Mouse (Mus musculus) thymus, adult 2 months (tissue): ENCODE results near the gene Ccdc43. TPM values are rescaled to one million over a fixed set of nuclear protein-coding genes. Genes with fewer than 3 reads are reported as not detected.

Source experiments
- DNase-seq: peaks from one replicate; pipeline ENCODE4 v3.0.0; 2021
- H3K27ac ChIP-seq: fragments of 200-500 bp; 2 replicates; pipeline ENCODE4 v1.5.1; 2012; ENCODE audit warnings: low read length, control low read depth; ENCODE audit not compliant: control insufficient read depth, insufficient read depth
- H3K27me3 ChIP-seq: fragments of 200-500 bp; 2 replicates; pipeline ENCODE4 v1.6.1; 2012; ENCODE audit warnings: mild to moderate bottlenecking, low read length, moderate library complexity, mixed read lengths; ENCODE audit not compliant: control insufficient read depth, insufficient read depth
- H3K36me3 ChIP-seq: fragments of 200-500 bp; 2 replicates; pipeline ENCODE4 v1.6.1; 2012; ENCODE audit warnings: mild to moderate bottlenecking, low read length, moderate library complexity; ENCODE audit not compliant: control insufficient read depth, insufficient read depth
- H3K4me1 ChIP-seq: fragments of 200-500 bp; replicated peaks from 2 replicates; pipeline ENCODE4 v1.6.1; 2012; ENCODE audit warnings: low read length; ENCODE audit not compliant: control insufficient read depth, insufficient read depth
- H3K4me3 ChIP-seq: fragments of 200-500 bp; 2 replicates; pipeline ENCODE4 v1.5.1; 2012; ENCODE audit warnings: mild to moderate bottlenecking, low read length, control low read depth, moderate library complexity; ENCODE audit not compliant: control insufficient read depth, insufficient read depth
- CTCF ChIP-seq: fragments of 200-500 bp; IDR thresholded peaks from 2 replicates; pipeline ENCODE4 v1.5.1; 2012; ENCODE audit warnings: mild to moderate bottlenecking, control low read depth, low read length, moderate library complexity, borderline replicate concordance; ENCODE audit not compliant: control insufficient read depth, poor library complexity, insufficient read depth; ENCODE audit errors: extremely low read depth
- POLR2A ChIP-seq: fragments of 200-500 bp; IDR thresholded peaks from 2 replicates; pipeline ENCODE4 v1.6.1; 2012; ENCODE audit warnings: mild to moderate bottlenecking, low read length, control low read depth, moderate library complexity; ENCODE audit not compliant: control insufficient read depth, poor library complexity, insufficient read depth; ENCODE audit errors: extremely low read depth
- WGBS: fragments of 180-500 bp; shearing (Covaris S2); methylation state at CpG from one replicate; pipeline ENCODE4 v1.1.7; 2018; 5-methylcytosine and 5-hydroxymethylcytosine counted together
- polyA plus RNA-seq: library from polyadenylated mRNA; depleted of rRNA; stranded (reverse); fragments of >200 nt; gene quantifications from 2 replicates; pipeline ENCODE4 v1.2.3, GENCODE M21; 2012

Ccdc43 gene
- polyA plus RNA-seq, 1 experiment, result 9.6 TPM

DNA sequence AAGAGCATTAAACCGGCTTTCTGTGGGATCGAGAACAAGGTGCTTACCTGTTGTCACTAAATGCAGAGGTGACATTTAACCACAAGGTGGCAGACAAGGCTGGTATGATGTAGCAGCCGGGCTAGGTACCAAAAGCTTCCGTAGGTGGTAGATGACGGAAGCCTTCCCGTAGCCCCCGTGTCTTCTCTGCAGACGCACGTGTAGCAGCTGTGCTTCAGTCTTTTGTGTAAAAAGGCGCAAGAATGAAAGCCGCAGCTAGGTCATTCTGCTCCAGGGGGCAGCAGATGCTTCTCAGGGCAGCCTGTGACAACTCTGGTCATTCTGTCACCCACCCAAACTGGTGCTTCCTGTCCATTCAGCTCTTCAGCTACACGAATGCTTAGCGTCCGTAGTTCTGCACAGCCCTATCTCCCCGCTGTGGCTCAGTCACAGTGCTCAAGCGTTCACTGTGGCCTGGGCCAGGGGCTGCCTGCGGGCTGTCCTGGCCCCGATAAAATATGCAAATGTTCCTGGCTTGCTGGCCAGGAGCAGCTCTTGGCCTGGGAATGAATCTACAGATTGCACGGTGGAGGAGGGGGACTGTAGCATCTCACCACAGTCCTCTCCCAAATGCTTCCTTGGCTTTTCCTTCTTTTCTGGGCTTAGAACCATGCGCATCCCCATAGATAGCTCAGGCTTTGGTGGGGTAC lies 41.8 kb upstream of the Ccdc43 start:
- TF ChIP-seq CTCF, result no peak
- TF ChIP-seq POLR2A, result no peak
- Histone ChIP-seq H3K27ac (no peak overlapping the region), H3K27me3 (no peaks in the 10 kb centered on the region), H3K36me3 (no peaks in the 10 kb centered on the region), H3K4me3 (0 out of 2 replicates have a peak overlapping the region, but pooled peaks have one; percentile 9), H3K4me1 (peaks cover 4% of the 10 kb centered on the region; the same call in 1 of the 2 replicates)
- 17% methylated on average over 20 of the region's 20 CpGs for WGBS
- DNase-seq, result peak; percentile 77

DNA sequence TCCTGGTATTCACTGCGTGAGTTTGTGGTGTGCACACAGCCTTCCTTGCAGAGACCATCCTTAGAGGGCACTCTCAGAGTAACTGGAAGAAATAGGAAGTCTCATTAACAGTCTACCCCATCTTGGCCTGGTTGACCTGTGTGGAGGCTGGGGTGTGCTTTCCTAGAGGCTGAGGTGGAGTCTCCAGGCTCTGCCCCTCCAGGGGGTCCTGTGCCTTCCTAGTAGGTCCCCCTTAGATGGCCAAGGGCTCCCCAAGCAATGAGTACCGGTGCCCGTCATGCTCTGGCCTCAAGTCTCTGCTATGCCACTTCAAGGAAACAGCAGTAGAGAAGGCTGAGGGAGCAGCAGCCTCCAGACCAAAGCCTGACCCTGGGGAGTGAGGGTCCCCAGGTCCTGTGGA lies 40.5 kb upstream of the Ccdc43 start:
- Histone ChIP-seq H3K4me3 (no peak overlapping the region), H3K4me1 (peaks cover 4% of the 10 kb centered on the region; the same call in 1 of the 2 replicates), H3K27me3 (no peaks in the 10 kb centered on the region), H3K27ac (no peak overlapping the region), H3K36me3 (no peaks in the 10 kb centered on the region)
- WGBS, result 90% methylated on average over 3 of the region's 3 CpGs
- DNase-seq, result no peak
- no peak for TF ChIP-seq POLR2A
- no peak for TF ChIP-seq CTCF

DNA sequence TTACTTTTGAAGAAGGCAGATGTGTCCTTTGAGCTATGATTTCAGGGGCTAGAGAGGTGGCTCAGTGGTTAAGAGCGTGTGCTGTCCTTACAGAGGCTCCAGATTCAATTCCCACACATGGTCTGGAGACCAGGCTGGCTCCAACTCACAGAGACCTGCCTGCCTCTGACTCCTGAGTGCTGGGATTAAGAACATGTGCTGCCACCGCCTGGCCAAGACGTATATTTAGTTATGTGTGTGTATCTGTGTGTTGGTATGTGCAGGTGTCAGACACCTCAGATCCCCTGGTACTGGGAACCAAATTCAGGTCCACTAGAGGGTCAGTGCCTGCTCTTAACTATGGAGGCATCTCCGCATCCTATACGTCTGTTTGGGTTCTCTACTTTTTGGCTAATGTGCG lies 37.4 kb upstream of the Ccdc43 start:
- Histone ChIP-seq H3K27me3 (no peaks in the 10 kb centered on the region), H3K4me1 (no peaks in the 10 kb centered on the region; the same call in 1 of the 2 replicates), H3K36me3 (no peaks in the 10 kb centered on the region), H3K27ac (no peak overlapping the region), H3K4me3 (no peak overlapping the region)
- WGBS, result 96% methylated on average over 6 of the region's 6 CpGs
- DNase-seq, result no peak
- TF ChIP-seq CTCF (no peak), POLR2A (no peak)

DNA sequence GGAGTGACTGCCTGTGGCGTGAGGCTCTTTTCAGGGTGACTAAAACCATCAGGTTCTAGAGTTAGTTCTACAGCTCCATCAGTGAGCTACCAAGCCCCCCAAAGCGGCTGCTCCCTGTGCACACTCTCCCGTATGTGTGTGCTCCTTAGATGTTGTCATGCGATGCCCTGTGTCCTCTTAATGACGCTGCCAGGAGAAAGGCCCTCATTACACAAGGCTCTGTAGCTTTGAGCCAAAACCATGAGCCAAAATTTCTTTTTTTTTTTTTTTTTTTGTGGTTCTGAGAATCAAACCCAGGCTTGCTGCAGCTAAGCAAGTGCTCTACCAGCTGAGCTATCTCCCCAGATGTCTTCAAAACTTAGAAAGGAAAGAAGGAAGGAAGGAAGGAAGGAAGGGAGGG lies 35.6 kb upstream of the Ccdc43 start:
- WGBS, result 84% methylated on average over 5 of the region's 5 CpGs
- H3K27me3 ChIP-seq, result no peaks in the 10 kb centered on the region
- TF ChIP-seq POLR2A (no peak), CTCF (no peak)
- H3K4me1 ChIP-seq, result no peaks in the 10 kb centered on the region
- no peaks in the 10 kb centered on the region for H3K36me3 ChIP-seq
- no peak overlapping the region for H3K4me3 ChIP-seq
- H3K27ac ChIP-seq, result no peak overlapping the region
- no peak for DNase-seq

DNA sequence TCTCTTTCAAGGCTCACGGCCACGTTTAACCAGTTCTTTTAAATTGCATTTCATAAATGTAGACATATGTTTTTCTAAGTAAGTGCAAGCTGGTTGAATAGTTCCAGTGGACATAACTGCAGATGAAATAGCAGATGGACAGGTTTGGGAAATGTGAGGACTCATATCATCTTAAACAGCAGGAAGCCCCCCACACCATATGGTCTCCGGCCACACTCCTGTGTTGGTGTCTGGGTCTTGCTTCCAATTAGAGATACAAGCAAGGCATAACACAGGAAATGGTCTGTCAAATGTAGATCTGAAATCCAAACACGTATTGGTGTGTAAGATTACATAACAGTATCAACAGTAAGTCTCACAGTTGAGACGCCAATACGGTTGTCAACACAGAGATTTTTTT lies 33.8 kb upstream of the Ccdc43 start:
- no peak for TF ChIP-seq CTCF
- no peaks in the 10 kb centered on the region; the same call in 1 of the 2 replicates for H3K27me3 ChIP-seq
- DNase-seq, result no peak
- no peaks in the 10 kb centered on the region for H3K36me3 ChIP-seq
- no peak overlapping the region for H3K4me3 ChIP-seq
- H3K4me1 ChIP-seq, result no peaks in the 10 kb centered on the region
- H3K27ac ChIP-seq, result no peak overlapping the region
- 67% methylated on average over 6 of the region's 6 CpGs for WGBS

DNA sequence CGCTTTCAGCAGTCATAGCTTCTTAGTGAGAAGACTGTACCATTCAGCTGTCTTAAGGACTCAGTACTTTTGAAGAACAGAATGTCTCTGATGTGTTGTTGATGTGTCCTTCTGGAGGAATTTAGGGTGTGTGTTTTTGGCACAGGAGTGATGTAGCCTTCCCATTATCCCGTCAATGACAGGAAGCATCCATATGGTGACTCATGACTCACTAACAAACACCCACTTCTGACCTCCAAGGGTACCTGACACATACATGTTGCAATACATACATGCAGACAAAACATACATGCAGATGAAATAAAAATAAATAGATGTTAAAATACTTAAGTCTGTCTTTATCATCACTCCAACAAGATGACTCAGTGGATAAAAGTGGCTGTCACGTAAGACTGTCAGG lies 32.3 kb upstream of the Ccdc43 start:
- Histone ChIP-seq H3K36me3 (no peaks in the 10 kb centered on the region), H3K4me3 (no peak overlapping the region), H3K27me3 (no peaks in the 10 kb centered on the region; the same call in 1 of the 2 replicates), H3K27ac (no peak overlapping the region), H3K4me1 (no peaks in the 10 kb centered on the region)
- no peak for TF ChIP-seq CTCF
- no peak for TF ChIP-seq POLR2A
- 92% methylated on average over 3 of the region's 3 CpGs for WGBS
- DNase-seq, result no peak

DNA sequence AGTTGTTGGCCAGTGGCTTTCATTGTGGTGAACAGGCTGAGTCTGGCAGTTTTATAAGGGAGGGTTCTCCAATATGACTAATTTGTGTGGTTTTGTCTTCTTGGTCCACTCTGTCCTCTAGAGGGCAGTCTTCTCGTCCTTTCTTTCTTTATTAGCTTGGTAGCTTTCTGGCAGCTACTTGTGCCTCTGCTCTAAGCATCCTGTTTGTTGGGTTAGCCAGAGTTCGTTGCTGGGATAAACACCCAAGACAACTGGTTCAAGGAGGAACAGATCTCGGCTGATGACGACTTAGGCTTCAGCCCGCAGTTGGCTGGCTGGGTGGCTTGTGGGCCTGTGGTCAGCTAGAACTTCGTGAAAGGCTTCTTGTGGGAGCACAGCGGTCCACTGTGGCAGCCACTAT lies 31.0 kb upstream of the Ccdc43 start:
- TF ChIP-seq POLR2A, result no peak
- TF ChIP-seq CTCF, result no peak
- H3K36me3 ChIP-seq, result no peaks in the 10 kb centered on the region
- no peaks in the 10 kb centered on the region; the same call in 1 of the 2 replicates for H3K27me3 ChIP-seq
- 26% methylated on average over 7 of the region's 7 CpGs for WGBS
- H3K4me3 ChIP-seq, result no peak overlapping the region
- no peaks in the 10 kb centered on the region for H3K4me1 ChIP-seq
- no peak overlapping the region for H3K27ac ChIP-seq
- DNase-seq, result no peak
